Mouse (Mus musculus) embryonic facial prominence, embryonic 10.5 days (tissue): ENCODE results near the gene Thra. TPM values are rescaled to one million over a fixed set of nuclear protein-coding genes. Genes with fewer than 3 reads are reported as not detected.

Experiments
- DNase-seq: peaks from one replicate; pipeline ENCODE4 v3.0.0-alpha.2; 2017; ENCODE audit warnings: low spot score
- H3K27ac ChIP-seq: fragments of 300-500 bp; sonication (generic); replicated peaks from 2 replicates; pipeline ENCODE4 v1.5.1; 2016; ENCODE audit warnings: mild to moderate bottlenecking
- H3K27me3 ChIP-seq: fragments of 300-500 bp; sonication (generic); replicated peaks from 2 replicates; pipeline ENCODE4 v1.6.1; 2016; ENCODE audit warnings: low read depth, mild to moderate bottlenecking; ENCODE audit not compliant: poor library complexity, severe bottlenecking
- H3K36me3 ChIP-seq: fragments of 300-500 bp; sonication (generic); replicated peaks from 2 replicates; pipeline ENCODE4 v1.6.1; 2016; ENCODE audit warnings: mild to moderate bottlenecking, moderate library complexity
- H3K4me1 ChIP-seq: fragments of 300-500 bp; sonication (generic); 2 replicates; pipeline ENCODE4 v1.6.1; 2016
- H3K4me3 ChIP-seq: fragments of 300-500 bp; sonication (generic); 2 replicates; pipeline ENCODE4 v1.5.1; 2016; ENCODE audit warnings: mild to moderate bottlenecking, moderate library complexity
- H3K9me3 ChIP-seq: fragments of 300-500 bp; sonication (generic); 2 replicates; pipeline ENCODE4 v1.6.1; 2016; ENCODE audit warnings: mild to moderate bottlenecking
- WGBS: fragments of 180-500 bp; shearing (Covaris S2); methylation state at CpG from one replicate; pipeline ENCODE4 v1.1.7; 2016; 5-methylcytosine and 5-hydroxymethylcytosine counted together
- polyA plus RNA-seq: library from polyadenylated mRNA; unstranded; fragments of >200 nt; fragmentation: Nextera tagmentation; extraction: Ambion mirVana; gene quantifications from 2 replicates; pipeline ENCODE4 v1.2.1, GENCODE M21; 2016

Thra gene
- polyA plus RNA-seq, 1 experiment from 2014 or later = 9.1 TPM

GRCm38 (mm10) chr11:98741051-98741620 lies 698 bp downstream of the Thra start:
- WGBS = under 1% methylated on average over 17 of the region's 17 CpGs
- DNase-seq = no peak
- peaks cover 73% of the 10 kb centered on the region for H3K4me1 ChIP-seq

GRCm38 (mm10) chr11:98741622-98742396 lies 1.4 kb downstream of the Thra start:
- H3K4me3 ChIP-seq = peak overlapping the region; percentile 90
- H3K27ac ChIP-seq = peak overlapping the region; percentile 97
- DNase-seq = peak; percentile 89
- peaks cover 79% of the 10 kb centered on the region for H3K4me1 ChIP-seq
- no peaks in the 10 kb centered on the region for H3K36me3 ChIP-seq
- WGBS = under 1% methylated on average over 86 of the region's 86 CpGs
- no peaks in the 10 kb centered on the region for H3K9me3 ChIP-seq
- peaks cover 10% of the 10 kb centered on the region; the same call in 1 of the 2 replicates for H3K27me3 ChIP-seq

More at GRCm38 (mm10) chr11:98741051-98741620, 698 bp downstream of the Thra start:
- peak overlapping the region; percentile 90 for H3K4me3 ChIP-seq
- no peaks in the 10 kb centered on the region for H3K9me3 ChIP-seq
- peaks cover 10% of the 10 kb centered on the region; the same call in 1 of the 2 replicates for H3K27me3 ChIP-seq
- H3K27ac ChIP-seq = peak overlapping the region; percentile 97
- H3K36me3 ChIP-seq = no peaks in the 10 kb centered on the region

GRCm38 (mm10) chr11:98742397-98743291 lies 2.2 kb downstream of the Thra start:
- H3K27ac ChIP-seq = peak overlapping the region; percentile 97
- H3K27me3 ChIP-seq = peaks cover 10% of the 10 kb centered on the region; the same call in 1 of the 2 replicates
- H3K9me3 ChIP-seq = no peaks in the 10 kb centered on the region
- peaks cover 88% of the 10 kb centered on the region for H3K4me1 ChIP-seq
- no peaks in the 10 kb centered on the region for H3K36me3 ChIP-seq
- H3K4me3 ChIP-seq = peak overlapping the region; percentile 90
- DNase-seq = peak; percentile 39
- 6% methylated on average over 21 of the region's 21 CpGs for WGBS

GRCm38 (mm10) chr11:98743655-98744345 lies 3.4 kb downstream of the Thra start:
- DNase-seq = peak; percentile 73
- H3K4me1 ChIP-seq = peaks cover 95% of the 10 kb centered on the region
- no peaks in the 10 kb centered on the region for H3K9me3 ChIP-seq
- peak overlapping the region; percentile 90 for H3K4me3 ChIP-seq
- no peaks in the 10 kb centered on the region for H3K36me3 ChIP-seq
- peaks cover 5% of the 10 kb centered on the region; the same call in 1 of the 2 replicates for H3K27me3 ChIP-seq
- H3K27ac ChIP-seq = peak overlapping the region; percentile 97
- 10% methylated on average over 9 of the region's 9 CpGs for WGBS

DNA sequence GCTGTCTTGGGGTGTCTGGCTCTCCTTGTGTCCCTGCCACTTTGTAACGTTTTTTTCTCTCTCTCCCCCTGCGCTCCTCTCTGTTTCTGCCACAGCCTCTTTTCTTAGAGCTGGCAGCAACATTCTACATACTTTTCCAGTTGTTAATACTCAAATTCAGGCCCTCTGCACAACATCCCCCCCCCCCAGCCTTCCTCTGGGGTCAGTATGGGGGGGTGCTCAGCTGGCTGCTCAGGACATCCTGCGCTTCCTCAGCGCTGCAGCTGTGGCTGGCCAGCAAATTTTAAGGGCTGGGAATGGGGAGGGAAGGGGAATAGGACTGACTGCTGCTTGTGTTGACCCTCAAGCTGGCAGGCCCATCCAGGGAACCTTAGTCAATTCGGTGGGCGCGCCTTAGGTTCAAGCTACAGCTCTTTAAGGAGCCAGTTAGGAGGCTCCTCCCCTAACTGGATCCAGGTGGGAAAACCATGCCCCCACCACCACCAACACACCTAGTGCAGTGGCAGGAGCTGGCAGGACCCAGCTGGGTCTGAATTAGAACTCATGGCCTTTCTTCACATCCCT lies 4.1 kb downstream of the Thra start:
- Histone ChIP-seq H3K36me3 (no peaks in the 10 kb centered on the region), H3K4me1 (peaks cover 98% of the 10 kb centered on the region), H3K9me3 (no peaks in the 10 kb centered on the region), H3K4me3 (peak overlapping the region; percentile 90), H3K27me3 (peaks cover 2% of the 10 kb centered on the region; the same call in 1 of the 2 replicates), H3K27ac (peak overlapping the region; percentile 97)
- 39% methylated on average over 7 of the region's 7 CpGs for WGBS
- no peak for DNase-seq

GRCm38 (mm10) chr11:98745932-98746853 lies 5.8 kb downstream of the Thra start:
- Histone ChIP-seq H3K4me3 (peak overlapping the region; percentile 52), H3K27ac (peak overlapping the region; percentile 79), H3K9me3 (no peaks in the 10 kb centered on the region), H3K36me3 (no peaks in the 10 kb centered on the region), H3K4me1 (peaks cover 99% of the 10 kb centered on the region), H3K27me3 (peaks cover 5% of the 10 kb centered on the region; the same call in 1 of the 2 replicates)
- WGBS = 52% methylated on average over 12 of the region's 12 CpGs
- DNase-seq = no peak

DNA sequence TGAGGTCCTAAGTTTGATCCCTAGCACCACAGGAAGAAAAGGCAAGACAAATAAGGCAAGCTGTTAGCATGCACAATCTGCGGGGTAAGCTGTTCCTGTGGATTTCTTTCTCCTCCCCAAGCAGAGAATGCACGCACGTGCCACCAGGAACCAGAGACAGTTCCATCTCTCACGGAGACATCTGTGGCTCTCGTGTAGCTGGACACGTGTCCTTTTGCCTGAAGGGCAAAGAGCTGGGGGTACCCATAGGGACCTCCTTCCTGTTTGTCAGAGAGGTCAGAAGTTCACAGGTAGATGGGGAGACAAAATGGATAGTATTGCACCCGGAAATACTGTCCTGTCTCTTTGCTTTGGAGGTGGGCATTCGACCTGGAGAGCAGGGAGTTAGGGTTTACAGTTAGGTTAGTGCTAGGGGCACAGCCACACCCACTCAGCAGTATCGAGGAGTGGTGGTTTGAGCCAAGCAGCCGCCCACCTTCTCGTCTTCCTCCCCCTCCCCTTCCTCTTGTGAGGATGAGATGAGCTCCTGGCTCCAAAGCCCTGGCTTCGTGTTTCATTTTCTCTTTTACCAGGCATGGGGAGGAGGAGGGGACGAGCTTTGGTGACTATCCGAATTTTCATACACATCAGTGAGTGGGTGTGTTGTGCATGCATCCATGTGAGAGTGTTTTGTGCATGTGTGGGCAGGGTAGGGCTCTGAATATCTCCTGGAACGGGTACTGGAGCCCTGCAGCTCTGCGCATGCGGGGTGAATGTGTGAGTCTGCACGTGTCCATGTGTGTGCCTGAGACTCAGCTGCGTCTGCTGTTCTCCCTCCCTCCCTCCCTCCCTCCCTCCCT lies 6.6 kb downstream of the Thra start:
- WGBS = 9% methylated on average over 19 of the region's 19 CpGs
- H3K4me1 ChIP-seq = peaks cover 96% of the 10 kb centered on the region
- H3K4me3 ChIP-seq = peak overlapping the region; percentile 52
- peaks cover 5% of the 10 kb centered on the region; the same call in 1 of the 2 replicates for H3K27me3 ChIP-seq
- H3K9me3 ChIP-seq = no peaks in the 10 kb centered on the region
- peak overlapping the region; percentile 79 for H3K27ac ChIP-seq
- DNase-seq = peak; percentile 83
- no peaks in the 10 kb centered on the region for H3K36me3 ChIP-seq

- H3K27ac ChIP-seq = peak overlapping the region; percentile 79
- 19% methylated on average over 6 of the region's 6 CpGs for WGBS
- DNase-seq = no peak
- H3K9me3 ChIP-seq = no peaks in the 10 kb centered on the region
- peaks cover 94% of the 10 kb centered on the region for H3K4me1 ChIP-seq
- H3K36me3 ChIP-seq = peaks cover under 1% of the 10 kb centered on the region; the same call in 1 of the 2 replicates
- peaks cover 5% of the 10 kb centered on the region; the same call in 1 of the 2 replicates for H3K27me3 ChIP-seq
- peak overlapping the region; percentile 52 for H3K4me3 ChIP-seq
These were observed 7.5 kb downstream of the Thra start for GRCm38 (mm10) chr11:98747804-98748505.

GRCm38 (mm10) chr11:98748506-98749416 lies 8.3 kb downstream of the Thra start:
- peak overlapping the region; percentile 79 for H3K27ac ChIP-seq
- DNase-seq = peak; percentile 52
- H3K4me1 ChIP-seq = peaks cover 92% of the 10 kb centered on the region
- H3K9me3 ChIP-seq = no peaks in the 10 kb centered on the region
- peaks cover 5% of the 10 kb centered on the region; the same call in 1 of the 2 replicates for H3K27me3 ChIP-seq
- H3K4me3 ChIP-seq = peak overlapping the region; percentile 52
- WGBS = 32% methylated on average over 15 of the region's 15 CpGs
- H3K36me3 ChIP-seq = peaks cover 9% of the 10 kb centered on the region
